Mouse (Mus musculus): ENCODE data around the gene Gm2431. TPM values are rescaled to one million over a fixed set of nuclear protein-coding genes. Genes with fewer than 3 reads are reported as not detected.

The Gm2431 gene
- not detected for polyA plus RNA-seq (2012; fragmentation: generic; extraction: Trizol)

GRCm38 (mm10) chr7:142258254-142258653, at the start of gene Gm2431:
TSS of gene Gm2431 (minus strand) at chr7:142258354.

GRCm38 (mm10) chr7:142303249-142303648, 45.1 kb upstream of the Gm2431 start, which contains the start of gene Krtap5-4:
TSS of gene Krtap5-4 (plus strand) at chr7:142303549.

GRCm38 (mm10) chr7:142297018-142297417, 38.9 kb upstream of the Gm2431 start, which contains the start of gene Krtap5-1:
TSS of gene Krtap5-1 (minus strand) at chr7:142297118.

GRCm38 (mm10) chr7:142274263-142274662, 16.1 kb upstream of the Gm2431 start, which contains the start of gene Gm4559:
TSS of gene Gm4559 (minus strand) at chr7:142274363.

GRCm38 (mm10) chr7:142240978-142241377, 17.2 kb downstream of the Gm2431 start, which contains the start of gene Gm40460:
TSS of gene Gm40460 (minus strand) at chr7:142241078.

GRCm38 (mm10) chr7:142229871-142230270, 28.3 kb downstream of the Gm2431 start, which contains the start of gene Krtap5-5:
TSS of gene Krtap5-5 (minus strand) at chr7:142229971.

GRCm38 (mm10) chr7:142211559-142211958, 46.6 kb downstream of the Gm2431 start, which contains the start of gene Gm7579:
TSS of gene Gm7579 (plus strand) at chr7:142211859.

Other genes starting within 250 kb of the Gm2431 start
- gene Mob2, start 197.3 kb downstream of the Gm2431 start, polyA plus RNA-seq (2012; fragmentation: generic; extraction: Trizol): 10 to 100 TPM; 15.6 to 37.1 TPM
- gene Dusp8, start 162.5 kb downstream of the Gm2431 start, polyA plus RNA-seq (2012; fragmentation: generic; extraction: Trizol): under 1 TPM; 0.79 to 0.83 TPM
- not detected for gene Gm45618, start 137.6 kb downstream of the Gm2431 start, polyA plus RNA-seq (2012; fragmentation: generic; extraction: Trizol)
- gene Gm39115, start 122.3 kb downstream of the Gm2431 start, polyA plus RNA-seq (2012; fragmentation: generic; extraction: Trizol): not detected
- not detected for gene Gm45337, start 113.7 kb downstream of the Gm2431 start, polyA plus RNA-seq (2012; fragmentation: generic; extraction: Trizol)
- not detected for gene Gm29735, start 101.2 kb downstream of the Gm2431 start, polyA plus RNA-seq (2012; fragmentation: generic; extraction: Trizol)
- not detected for gene Gm4553, start 92.6 kb downstream of the Gm2431 start, polyA plus RNA-seq (2012; fragmentation: generic; extraction: Trizol)
- gene Krtap5-2, start 82.3 kb downstream of the Gm2431 start, polyA plus RNA-seq (2012; fragmentation: generic; extraction: Trizol): not detected
- not detected for gene Gm10153, start 68.0 kb downstream of the Gm2431 start, polyA plus RNA-seq (2012; fragmentation: generic; extraction: Trizol)
- not detected for gene Krtap5-3, start 57.0 kb downstream of the Gm2431 start, polyA plus RNA-seq (2012; fragmentation: generic; extraction: Trizol)
- not detected for gene Gm7579, start 46.5 kb downstream of the Gm2431 start, polyA plus RNA-seq (2012; fragmentation: generic; extraction: Trizol)
- gene Krtap5-5, start 28.4 kb downstream of the Gm2431 start, polyA plus RNA-seq (2012; fragmentation: generic; extraction: Trizol): not detected
- gene Gm40460, start 17.3 kb downstream of the Gm2431 start, polyA plus RNA-seq (2012; fragmentation: generic; extraction: Trizol): not detected
- not detected for gene Gm4559, start 16.0 kb upstream of the Gm2431 start, polyA plus RNA-seq (2012; fragmentation: generic; extraction: Trizol)
- gene Krtap5-1, start 38.8 kb upstream of the Gm2431 start, polyA plus RNA-seq (2012; fragmentation: generic; extraction: Trizol): not detected
- not detected for gene Krtap5-4, start 45.2 kb upstream of the Gm2431 start, polyA plus RNA-seq (2012; fragmentation: generic; extraction: Trizol)
- gene Ifitm10, start 115.4 kb upstream of the Gm2431 start, polyA plus RNA-seq (2012; fragmentation: generic; extraction: Trizol): 1 to 10 TPM; 2.0 to 4.2 TPM
- under 1 TPM; 0.12 to 0.13 TPM for gene Gm49369, start 124.3 kb upstream of the Gm2431 start, polyA plus RNA-seq (2012; fragmentation: generic; extraction: Trizol)
- gene Ctsd, start 129.7 kb upstream of the Gm2431 start, polyA plus RNA-seq (2012; fragmentation: generic; extraction: Trizol): 100 to 1,000 TPM; 348 to 485 TPM
- 1 to 10 TPM; 1.6 TPM for gene Syt8, start 176.5 kb upstream of the Gm2431 start, polyA plus RNA-seq (2012; fragmentation: generic; extraction: Trizol)
- gene Tnni2, start 183.5 kb upstream of the Gm2431 start, polyA plus RNA-seq (2012; fragmentation: generic; extraction: Trizol): 1 to 10 TPM in 1 of 2 experiments, under 1 TPM in 1; 0.35 to 2.5 TPM
- 10 to 100 TPM; 10.9 to 46.7 TPM for gene Lsp1, start 202.5 kb upstream of the Gm2431 start, polyA plus RNA-seq (2012; fragmentation: generic; extraction: Trizol)
- gene Tnnt3, start 240.5 kb upstream of the Gm2431 start, polyA plus RNA-seq (2012; fragmentation: generic; extraction: Trizol): 1 to 10 TPM in 1 of 2 experiments, under 1 TPM in 1; 0.05 to 2.6 TPM